In the genomic region with DNA sequence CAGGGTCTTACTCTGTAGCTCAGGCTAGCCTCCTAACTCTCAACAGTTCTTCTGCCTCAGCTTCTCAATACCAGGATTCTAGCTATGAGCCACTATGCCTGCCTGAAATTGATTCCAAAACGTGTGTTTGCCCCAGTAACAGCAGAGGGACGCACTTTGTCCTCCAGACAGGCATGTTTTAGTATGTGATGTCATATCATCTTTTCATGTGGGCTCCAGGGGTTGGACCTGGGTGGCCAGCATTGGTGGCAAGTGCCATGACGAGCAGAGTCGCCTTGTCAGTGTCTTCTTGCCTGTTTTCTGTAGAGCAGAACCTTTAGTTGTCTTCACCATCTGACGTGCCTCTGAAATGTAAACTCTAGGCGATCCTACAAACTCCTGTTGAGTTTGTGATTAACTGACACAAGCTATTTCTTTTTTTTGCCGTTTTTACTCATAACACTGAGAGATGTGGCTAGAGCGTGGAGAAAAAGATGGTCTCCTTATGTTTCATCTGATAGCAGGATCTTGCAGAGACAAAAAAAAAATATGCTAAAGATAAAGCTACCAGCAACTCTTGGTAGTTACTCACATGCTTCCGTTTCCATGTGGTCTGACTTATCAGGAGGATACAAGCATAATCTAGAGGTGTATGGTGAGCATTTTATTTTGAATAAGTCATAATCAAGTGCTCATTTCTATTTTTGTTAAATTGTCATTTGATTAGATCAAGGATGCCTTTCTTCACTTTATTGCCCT, we compare ENCODE assay signal across 7 mouse cellular contexts.
DNase-seq lines count a peak whose midpoint lies in the region; ATAC-seq and TF ChIP-seq lines count a peak whose summit lies in the region.

No protein-coding gene starts in this region.

- TF ChIP-seq EP300 in ES-Bruce4 (IDR thresholded peaks at IDR 0.05; ENCODE audit: insufficient read depth, low read depth, low read length): no peak

- H3K4me2 ChIP-seq in intestine, embryonic 15.5 days (replicated peaks): no peak overlapping the region
- no peak overlapping the region for H3K4me2 ChIP-seq in intestine, postnatal 0 days (replicated peaks; ENCODE audit: low read depth)
- peak overlapping the region; percentile 38 for H3K4me2 ChIP-seq in liver, embryonic 12.5 days

- no peak for TF ChIP-seq POLR2A in ES-Bruce4 (IDR thresholded peaks at IDR 0.05; ENCODE audit: insufficient read depth, low read length)

- H3K27me3 ChIP-seq in intestine, embryonic 15.5 days (replicated peaks): no peaks in the 10 kb centered on the region
- no peaks in the 10 kb centered on the region for H3K27me3 ChIP-seq in intestine, postnatal 0 days (replicated peaks; ENCODE audit: control insufficient read depth, insufficient read depth, low read length)
- H3K27me3 ChIP-seq in ES-Bruce4 (ENCODE audit: control insufficient read depth, insufficient read depth, low read length, poor library complexity, severe bottlenecking): no peaks in the 10 kb centered on the region
- no peaks in the 10 kb centered on the region for H3K27me3 ChIP-seq in liver, embryonic 12.5 days (replicated peaks)

- WGBS in intestine, embryonic 15.5 days: 51% methylated on average over 9 of the region's 9 CpGs
- WGBS in intestine, postnatal 0 days: 54% methylated on average over 9 of the region's 9 CpGs
- WGBS in liver, embryonic 12.5 days (ENCODE audit: insufficient replicate concordance): 41% methylated on average over 9 of the region's 9 CpGs

- H3K36me3 ChIP-seq in intestine, embryonic 15.5 days: no peaks in the 10 kb centered on the region
- no peaks in the 10 kb centered on the region for H3K36me3 ChIP-seq in intestine, postnatal 0 days (ENCODE audit: control insufficient read depth, insufficient read depth)
- no peaks in the 10 kb centered on the region for H3K36me3 ChIP-seq in ES-Bruce4 (ENCODE audit: control insufficient read depth, insufficient read depth, low read length, poor library complexity, severe bottlenecking)
- H3K36me3 ChIP-seq in liver, embryonic 12.5 days: no peaks in the 10 kb centered on the region

- peak; percentile 23 for ATAC-seq in intestine, embryonic 15.5 days
- no peak for ATAC-seq in intestine, postnatal 0 days
- ATAC-seq in liver, embryonic 12.5 days: peak; percentile 33; the same call in 1 of the 2 replicates

- H3K4me3 ChIP-seq in intestine, embryonic 15.5 days (replicated peaks): no peak overlapping the region
- no peak overlapping the region for H3K4me3 ChIP-seq in intestine, postnatal 0 days (ENCODE audit: low read depth, low read length)
- no peak overlapping the region for H3K4me3 ChIP-seq in ES-Bruce4 (ENCODE audit: low read depth, low read length)
- H3K4me3 ChIP-seq in liver, embryonic 12.5 days: no peak overlapping the region

- peak; percentile 92 for DNase-seq in 416B (ENCODE audit: low read depth)
- no peak for DNase-seq in spleen, postnatal 4 days (ENCODE audit: low spot score in 2 of 2)
- no peak for DNase-seq in right cerebral cortex, postnatal 4 days

- no peak overlapping the region for H3K9ac ChIP-seq in intestine, embryonic 15.5 days
- no peak overlapping the region for H3K9ac ChIP-seq in intestine, postnatal 0 days (ENCODE audit: low read depth, low read length)
- H3K9ac ChIP-seq in ES-Bruce4 (ENCODE audit: low read depth, poor library complexity, severe bottlenecking): no peak overlapping the region
- H3K9ac ChIP-seq in liver, embryonic 12.5 days: no peak overlapping the region

- H3K27ac ChIP-seq in intestine, embryonic 15.5 days: no peak overlapping the region
- H3K27ac ChIP-seq in intestine, postnatal 0 days (ENCODE audit: low read depth, low read length): no peak overlapping the region
- peak overlapping the region; percentile 39 for H3K27ac ChIP-seq in ES-Bruce4 (ENCODE audit: insufficient read depth, low read length)
- peak overlapping the region; percentile 62 for H3K27ac ChIP-seq in liver, embryonic 12.5 days

- no peak for TF ChIP-seq CTCF in intestine, postnatal 0 days (IDR thresholded peaks at IDR 0.05; ENCODE audit: low read depth)
- TF ChIP-seq CTCF in ES-Bruce4 (IDR thresholded peaks at IDR 0.05; ENCODE audit: low read depth, low read length): no peak

- H3K9me3 ChIP-seq in intestine, embryonic 15.5 days: no peaks in the 10 kb centered on the region
- H3K9me3 ChIP-seq in intestine, postnatal 0 days (ENCODE audit: control insufficient read depth): no peaks in the 10 kb centered on the region
- H3K9me3 ChIP-seq in ES-Bruce4 (replicated peaks; ENCODE audit: control insufficient read depth, insufficient read depth, low read length, poor library complexity, severe bottlenecking): no peaks in the 10 kb centered on the region
- H3K9me3 ChIP-seq in liver, embryonic 12.5 days (replicated peaks): no peaks in the 10 kb centered on the region

- H3K4me1 ChIP-seq in intestine, embryonic 15.5 days (replicated peaks): peaks cover 20% of the 10 kb centered on the region; the same call in 1 of the 2 replicates
- no peaks in the 10 kb centered on the region for H3K4me1 ChIP-seq in intestine, postnatal 0 days (replicated peaks; ENCODE audit: control insufficient read depth, insufficient read depth, low read length)
- H3K4me1 ChIP-seq in ES-Bruce4 (ENCODE audit: control insufficient read depth, insufficient read depth, low read length): peaks cover 5% of the 10 kb centered on the region
- peaks cover 52% of the 10 kb centered on the region for H3K4me1 ChIP-seq in liver, embryonic 12.5 days

Comparison
In these comparisons a context has a peak if more than half of its experiments do, and no peak if none do; other contexts are left out.
1. H3K27ac ChIP-seq: peak in ES-Bruce4 (single experiment) and liver, embryonic 12.5 days (single experiment); none in intestine, embryonic 15.5 days (single experiment) and intestine, postnatal 0 days (single experiment).